Mouse (Mus musculus): ENCODE measurements around the gene Klhl29. TPM values are rescaled to one million over a fixed set of nuclear protein-coding genes. Genes with fewer than 3 reads are reported as not detected.

Gene Klhl29
- total and polyA plus RNA-seq, 2 experiments from 2014 or later: 2.7 to 8.2 TPM

- no peak for TF ChIP-seq CTCF (IDR thresholded peaks at IDR 0.05; ENCODE audit: low read depth)
These were observed 210.1 kb downstream of the Klhl29 start for GRCm38 (mm10) chr12:5165411-5165810.

GRCm38 (mm10) chr12:5162672-5163071 lies 212.8 kb downstream of the Klhl29 start:
- Histone ChIP-seq H3K4me1 (ENCODE audit: insufficient read depth) (no peaks in the 10 kb centered on the region; the same call in 1 of the 2 replicates), H3K9me3 (ENCODE audit: low read length) (no peaks in the 10 kb centered on the region), H3K4me3 (ENCODE audit: low read depth, low read length) (no peak overlapping the region), H3K27ac (ENCODE audit: low read depth, low read length) (no peak overlapping the region), H3K36me3 (ENCODE audit: insufficient read depth) (no peaks in the 10 kb centered on the region), H3K9ac (no peak overlapping the region), H3K4me2 (ENCODE audit: low read depth) (no peak overlapping the region), H3K27me3 (ENCODE audit: insufficient read depth, low read length) (no peaks in the 10 kb centered on the region)
- no peak for TF ChIP-seq CTCF (IDR thresholded peaks at IDR 0.05; ENCODE audit: low read depth)
- ATAC-seq (no peak), DNase-seq (no peak)
- 79% methylated on average over 6 of the region's 6 CpGs for WGBS

More at GRCm38 (mm10) chr12:5165411-5165810, 210.1 kb downstream of the Klhl29 start:
- Histone ChIP-seq H3K4me1 (ENCODE audit: insufficient read depth) (no peaks in the 10 kb centered on the region; the same call in 1 of the 2 replicates), H3K9me3 (ENCODE audit: low read length) (no peaks in the 10 kb centered on the region), H3K9ac (no peak overlapping the region), H3K36me3 (ENCODE audit: insufficient read depth) (no peaks in the 10 kb centered on the region), H3K27ac (ENCODE audit: low read depth, low read length) (no peak overlapping the region), H3K27me3 (ENCODE audit: insufficient read depth, low read length) (no peaks in the 10 kb centered on the region), H3K4me2 (ENCODE audit: low read depth) (no peak overlapping the region), H3K4me3 (ENCODE audit: low read depth, low read length) (no peak overlapping the region)
- DNase-seq: no peak
- WGBS: 84% methylated on average over 9 of the region's 9 CpGs
- no peak for ATAC-seq

- H3K27ac ChIP-seq (ENCODE audit: low read depth, low read length): no peak overlapping the region
- ATAC-seq: no peak
- H3K9me3 ChIP-seq (ENCODE audit: low read length): no peaks in the 10 kb centered on the region
- no peak overlapping the region for H3K9ac ChIP-seq
- 87% methylated on average over 4 of the region's 4 CpGs for WGBS
- H3K4me3 ChIP-seq (ENCODE audit: low read depth, low read length): no peak overlapping the region
- no peak overlapping the region for H3K4me2 ChIP-seq (ENCODE audit: low read depth)
- DNase-seq: no peak
- H3K36me3 ChIP-seq (ENCODE audit: insufficient read depth): no peaks in the 10 kb centered on the region
- no peaks in the 10 kb centered on the region; the same call in 1 of the 2 replicates for H3K4me1 ChIP-seq (ENCODE audit: insufficient read depth)
- H3K27me3 ChIP-seq (ENCODE audit: insufficient read depth, low read length): no peaks in the 10 kb centered on the region
- TF ChIP-seq CTCF (IDR thresholded peaks at IDR 0.05; ENCODE audit: low read depth): no peak
These were observed 213.9 kb downstream of the Klhl29 start for GRCm38 (mm10) chr12:5161631-5162030.

GRCm38 (mm10) chr12:5157931-5158481 lies 217.5 kb downstream of the Klhl29 start:
- TF ChIP-seq CTCF (IDR thresholded peaks at IDR 0.05; ENCODE audit: low read depth): no peak
- no peaks in the 10 kb centered on the region for H3K27me3 ChIP-seq (ENCODE audit: insufficient read depth, low read length)
- no peak for DNase-seq
- WGBS: 65% methylated on average over 5 of the region's 5 CpGs
- no peak overlapping the region for H3K4me2 ChIP-seq (ENCODE audit: low read depth)
- H3K4me1 ChIP-seq (ENCODE audit: insufficient read depth): no peaks in the 10 kb centered on the region
- no peaks in the 10 kb centered on the region for H3K9me3 ChIP-seq (ENCODE audit: low read length)
- H3K36me3 ChIP-seq (ENCODE audit: insufficient read depth): no peaks in the 10 kb centered on the region
- H3K27ac ChIP-seq (ENCODE audit: low read depth, low read length): no peak overlapping the region
- no peak overlapping the region for H3K9ac ChIP-seq
- H3K4me3 ChIP-seq (ENCODE audit: low read depth, low read length): no peak overlapping the region
- ATAC-seq: peak; percentile 13; the same call in 1 of the 2 replicates

GRCm38 (mm10) chr12:5157021-5157681 lies 218.3 kb downstream of the Klhl29 start:
- H3K27ac ChIP-seq (ENCODE audit: low read depth, low read length): 0 out of 2 replicates have a peak overlapping the region, but pooled peaks have one; percentile 9
- TF ChIP-seq CTCF (IDR thresholded peaks at IDR 0.05; ENCODE audit: low read depth): no peak
- WGBS: 71% methylated on average over 6 of the region's 6 CpGs
- H3K9ac ChIP-seq: no peak overlapping the region
- no peaks in the 10 kb centered on the region for H3K9me3 ChIP-seq (ENCODE audit: low read length)
- H3K4me2 ChIP-seq (ENCODE audit: low read depth): no peak overlapping the region
- no peaks in the 10 kb centered on the region for H3K4me1 ChIP-seq (ENCODE audit: insufficient read depth)
- no peak overlapping the region for H3K4me3 ChIP-seq (ENCODE audit: low read depth, low read length)
- no peaks in the 10 kb centered on the region for H3K36me3 ChIP-seq (ENCODE audit: insufficient read depth)
- no peaks in the 10 kb centered on the region for H3K27me3 ChIP-seq (ENCODE audit: insufficient read depth, low read length)
- DNase-seq (peak; percentile 54), ATAC-seq (peak; percentile 84)

GRCm38 (mm10) chr12:5155177-5155576 lies 220.3 kb downstream of the Klhl29 start:
- no peak overlapping the region for H3K4me2 ChIP-seq (ENCODE audit: low read depth)
- 88% methylated on average over 3 of the region's 3 CpGs for WGBS
- H3K36me3 ChIP-seq (ENCODE audit: insufficient read depth): no peaks in the 10 kb centered on the region
- H3K4me3 ChIP-seq (ENCODE audit: low read depth, low read length): no peak overlapping the region
- no peak for ATAC-seq
- H3K4me1 ChIP-seq (ENCODE audit: insufficient read depth): no peaks in the 10 kb centered on the region
- no peak overlapping the region for H3K9ac ChIP-seq
- H3K9me3 ChIP-seq (ENCODE audit: low read length): no peaks in the 10 kb centered on the region
- H3K27ac ChIP-seq (ENCODE audit: low read depth, low read length): no peak overlapping the region
- H3K27me3 ChIP-seq (ENCODE audit: insufficient read depth, low read length): no peaks in the 10 kb centered on the region
- no peak for DNase-seq
- TF ChIP-seq CTCF (IDR thresholded peaks at IDR 0.05; ENCODE audit: low read depth): no peak

- WGBS: 35% methylated on average over 10 of the region's 10 CpGs
- ATAC-seq: peak; percentile 58; the same call in 1 of the 2 replicates
These were observed 223.6 kb downstream of the Klhl29 start for GRCm38 (mm10) chr12:5151859-5152258.

More at GRCm38 (mm10) chr12:5151859-5152258, 223.6 kb downstream of the Klhl29 start:
- Histone ChIP-seq H3K4me1 (ENCODE audit: insufficient read depth) (no peaks in the 10 kb centered on the region), H3K9me3 (ENCODE audit: low read length) (no peaks in the 10 kb centered on the region), H3K36me3 (ENCODE audit: insufficient read depth) (no peaks in the 10 kb centered on the region), H3K9ac (no peak overlapping the region), H3K4me2 (ENCODE audit: low read depth) (no peak overlapping the region), H3K4me3 (ENCODE audit: low read depth, low read length) (no peak overlapping the region), H3K27me3 (ENCODE audit: insufficient read depth, low read length) (no peaks in the 10 kb centered on the region), H3K27ac (ENCODE audit: low read depth, low read length) (no peak overlapping the region)
- no peak for DNase-seq
- TF ChIP-seq CTCF (IDR thresholded peaks at IDR 0.05; ENCODE audit: low read depth): peak; percentile 40; the same call in 1 of the 2 replicates

Data from forebrain, postnatal 0 days (tissue).